Mouse (Mus musculus): ENCODE measurements at regions not wholly inside any gene's neighbourhood (a gene's known extent, or its start where the extent isn't known, plus 50 kb on each side); places are given as distances from the start of the nearest gene placed in this dataset.

GRCm38 (mm10) chr11:114226553-114226952 lies 159.7 kb upstream of the Sdk2 start:
- no peak for TF ChIP-seq POLR2A (IDR thresholded peaks at IDR 0.05; ENCODE audit: low read depth, low read length)
- no peak for TF ChIP-seq CTCF (conservative IDR thresholded peaks at IDR 0.05; ENCODE audit: insufficient read depth, insufficient read length, low read depth, low read length)

Measured in kidney, adult 2 months (tissue).